Mouse (Mus musculus): ENCODE data around the gene Chil1. TPM values are rescaled to one million over a fixed set of nuclear protein-coding genes. Genes with fewer than 3 reads are reported as not detected.

Gene Chil1
- polyA plus RNA-seq, 1 experiment from 2014 or later: 0.57 TPM

DNA sequence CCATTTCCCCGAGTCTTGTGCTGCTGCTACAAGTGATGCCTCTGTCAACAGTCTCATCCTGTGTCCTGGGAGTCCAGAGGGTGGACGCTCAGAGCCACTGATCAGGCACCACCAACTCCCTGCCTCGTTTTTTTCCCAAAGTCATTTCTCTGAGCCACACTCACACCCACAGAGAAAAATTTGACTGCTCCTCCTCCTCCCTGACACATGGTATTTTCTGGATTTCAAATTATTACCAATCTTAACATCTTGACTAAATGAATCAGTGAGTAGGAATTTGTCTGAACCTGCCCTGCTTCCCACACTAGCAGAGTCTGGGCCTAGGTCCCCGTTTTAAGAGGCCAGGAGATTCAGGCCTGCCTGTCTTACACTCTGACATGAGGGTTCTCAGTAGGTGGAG lies 10.0 kb downstream of the Chil1 start:
- H3K4me2 ChIP-seq (ENCODE audit: low read depth, low read length): no peak overlapping the region
- H3K4me3 ChIP-seq (ENCODE audit: low read length): no peak overlapping the region
- no peaks in the 10 kb centered on the region for H3K9me3 ChIP-seq (ENCODE audit: control insufficient read depth, low read length)
- H3K9ac ChIP-seq (ENCODE audit: low read depth, low read length): no peak overlapping the region
- ATAC-seq: no peak
- WGBS: 44% methylated on average over 4 of the region's 4 CpGs
- no peaks in the 10 kb centered on the region for H3K27me3 ChIP-seq (replicated peaks; ENCODE audit: control insufficient read depth, insufficient read depth, low read length)
- no peaks in the 10 kb centered on the region for H3K36me3 ChIP-seq (ENCODE audit: control insufficient read depth, insufficient read depth, low read length)
- H3K4me1 ChIP-seq (ENCODE audit: control insufficient read depth, insufficient read depth, low read length): peaks cover 20% of the 10 kb centered on the region
- H3K27ac ChIP-seq (ENCODE audit: low read length): no peak overlapping the region

DNA sequence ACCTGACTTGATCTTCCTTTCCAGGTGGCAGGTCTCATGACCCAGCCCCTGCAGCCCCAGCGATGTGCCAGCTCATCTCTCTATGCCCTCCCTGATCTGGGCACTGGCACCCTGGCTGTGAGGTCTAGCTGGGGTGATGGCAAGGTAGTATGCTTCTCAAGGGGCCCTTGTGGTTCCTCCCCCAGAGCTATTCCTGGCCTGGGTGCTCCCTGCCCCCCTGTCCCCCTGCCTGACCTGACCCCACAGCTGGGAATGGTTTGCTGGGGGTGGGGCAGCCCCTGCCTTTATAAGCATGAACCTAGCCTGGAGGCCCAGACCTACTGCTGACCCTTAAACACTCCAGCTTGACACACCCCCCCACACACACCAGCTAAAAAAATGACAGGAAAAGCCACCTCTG lies 11.2 kb downstream of the Chil1 start, which contains the start of gene Mybph:
Mybph (plus strand) TSS at position 323 of the 400 bp plus-strand sequence.
- Histone ChIP-seq H3K4me2 (ENCODE audit: low read depth, low read length) (no peak within 1 kb of the TSS), H3K4me1 (ENCODE audit: control insufficient read depth, insufficient read depth, low read length) (peaks cover 20% of the 10 kb centered on the region), H3K9me3 (ENCODE audit: control insufficient read depth, low read length) (no peaks in the 10 kb centered on the region), H3K4me3 (ENCODE audit: low read length) (no peak within 1 kb of the TSS), H3K36me3 (ENCODE audit: control insufficient read depth, insufficient read depth, low read length) (no peaks in the 10 kb centered on the region), H3K9ac (ENCODE audit: low read depth, low read length) (no peak within 1 kb of the TSS), H3K27me3 (replicated peaks; ENCODE audit: control insufficient read depth, insufficient read depth, low read length) (no peaks in the 10 kb centered on the region), H3K27ac (ENCODE audit: low read length) (no peak within 1 kb of the TSS)
- no peak for ATAC-seq
- 67% methylated on average over 1 of the region's 1 CpGs for WGBS

DNA sequence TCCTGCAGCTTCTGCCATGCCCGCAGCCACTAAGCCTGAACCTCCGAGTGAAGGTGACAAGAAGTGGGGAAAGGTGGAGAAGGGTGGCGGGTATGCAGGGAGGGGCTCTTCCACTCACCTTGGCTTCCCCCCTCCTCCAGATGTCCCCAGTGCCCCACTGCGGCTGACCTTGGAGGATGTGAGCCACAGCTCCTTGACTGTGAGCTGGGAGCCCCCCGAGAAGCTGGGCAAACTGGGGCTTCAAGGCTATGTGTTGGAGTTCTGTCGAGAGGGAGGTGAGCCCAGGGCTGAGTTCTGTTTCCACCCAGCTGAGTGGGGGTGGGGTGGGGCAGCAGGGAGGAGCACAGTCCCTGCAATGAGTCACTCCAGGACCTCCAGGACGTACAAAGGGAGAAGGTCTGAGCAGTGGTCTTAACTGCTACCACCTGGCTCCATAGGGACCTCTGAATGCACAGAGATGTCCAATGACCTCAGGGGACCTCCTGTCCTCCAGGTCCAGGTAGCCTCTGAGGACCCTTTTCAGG lies 11.8 kb downstream of the Chil1 start:
- no peak overlapping the region for H3K9ac ChIP-seq (ENCODE audit: low read depth, low read length)
- WGBS: 61% methylated on average over 7 of the region's 7 CpGs
- no peak for ATAC-seq

DNA sequence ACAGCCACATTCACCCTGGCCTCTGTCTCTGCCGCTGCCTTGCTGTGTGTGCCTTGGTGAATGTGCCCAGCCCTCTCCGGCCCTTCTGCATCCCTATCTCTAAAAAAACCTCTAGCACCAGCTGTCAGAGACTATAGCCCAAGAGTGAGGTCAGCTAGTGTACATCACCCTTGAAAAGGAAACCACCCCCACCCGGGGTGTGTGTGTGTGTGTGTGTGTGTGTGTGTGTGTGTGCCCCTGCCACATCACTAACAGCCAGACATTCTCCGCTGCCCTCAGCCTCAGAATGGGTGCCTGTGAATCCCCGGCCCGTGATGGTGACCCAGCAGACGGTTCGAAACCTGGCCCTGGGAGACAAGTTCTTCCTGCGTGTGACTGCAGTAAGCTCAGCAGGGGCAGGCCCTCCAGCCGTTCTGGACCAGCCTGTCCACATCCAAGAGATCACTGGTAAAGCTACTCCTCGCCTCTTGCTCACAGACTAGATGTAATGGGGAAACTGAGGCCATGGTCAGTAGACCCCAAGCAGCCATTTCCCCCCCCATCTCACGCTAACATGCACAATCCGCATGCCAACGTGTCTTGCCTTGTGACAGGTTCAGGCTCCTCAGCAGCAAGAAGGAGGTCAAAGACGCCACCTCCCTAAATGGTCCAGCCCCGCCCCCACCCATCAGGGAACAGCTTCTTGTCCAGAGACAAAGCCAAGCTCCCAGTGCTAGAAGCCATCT lies 12.5 kb downstream of the Chil1 start:
- 81% methylated on average over 16 of the region's 16 CpGs for whole genome bisulfite sequencing
- no peak overlapping the region for H3K27ac ChIP-seq (ENCODE audit: low read length)
- no peaks in the 10 kb centered on the region for H3K27me3 ChIP-seq (replicated peaks; ENCODE audit: control insufficient read depth, insufficient read depth, low read length)
- no peaks in the 10 kb centered on the region for H3K9me3 ChIP-seq (ENCODE audit: control insufficient read depth, low read length)
- H3K4me2 ChIP-seq (ENCODE audit: low read depth, low read length): no peak overlapping the region
- no peaks in the 10 kb centered on the region for H3K36me3 ChIP-seq (ENCODE audit: control insufficient read depth, insufficient read depth, low read length)
- H3K9ac ChIP-seq (ENCODE audit: low read depth, low read length): no peak overlapping the region
- no peak overlapping the region for H3K4me3 ChIP-seq (ENCODE audit: low read length)
- peaks cover 20% of the 10 kb centered on the region for H3K4me1 ChIP-seq (ENCODE audit: control insufficient read depth, insufficient read depth, low read length)
- ATAC-seq: no peak

More for the DNA sequence above, 11.8 kb downstream of the Chil1 start:
- H3K9me3 ChIP-seq (ENCODE audit: control insufficient read depth, low read length): no peaks in the 10 kb centered on the region
- no peak overlapping the region for H3K27ac ChIP-seq (ENCODE audit: low read length)
- H3K4me2 ChIP-seq (ENCODE audit: low read depth, low read length): no peak overlapping the region
- no peak overlapping the region for H3K4me3 ChIP-seq (ENCODE audit: low read length)
- no peaks in the 10 kb centered on the region for H3K27me3 ChIP-seq (replicated peaks; ENCODE audit: control insufficient read depth, insufficient read depth, low read length)
- H3K36me3 ChIP-seq (ENCODE audit: control insufficient read depth, insufficient read depth, low read length): no peaks in the 10 kb centered on the region
- peaks cover 20% of the 10 kb centered on the region for H3K4me1 ChIP-seq (ENCODE audit: control insufficient read depth, insufficient read depth, low read length)

DNA sequence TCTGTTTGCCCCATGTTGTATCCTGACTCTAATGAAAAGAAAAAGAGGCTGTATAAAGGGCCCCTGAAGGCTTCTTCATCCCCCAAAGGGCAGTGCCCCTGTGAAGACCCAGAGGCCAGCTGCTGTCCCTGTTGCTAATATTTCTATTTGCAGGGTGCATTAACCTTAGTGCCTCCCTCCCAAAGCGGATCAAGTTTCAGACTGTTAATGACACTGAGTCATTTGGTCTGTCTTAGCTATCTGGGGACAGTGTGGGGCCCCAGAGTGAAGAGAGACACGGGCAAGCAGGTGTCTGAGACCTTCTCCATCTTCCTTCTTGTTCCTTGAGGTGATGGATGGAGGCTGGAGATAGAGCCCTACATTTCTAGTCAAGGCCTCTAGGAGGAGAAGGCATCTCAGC lies 13.1 kb downstream of the Chil1 start:
- Histone ChIP-seq H3K27ac (ENCODE audit: low read length) (no peak overlapping the region), H3K4me1 (ENCODE audit: control insufficient read depth, insufficient read depth, low read length) (peaks cover 20% of the 10 kb centered on the region), H3K9me3 (ENCODE audit: control insufficient read depth, low read length) (no peaks in the 10 kb centered on the region), H3K27me3 (replicated peaks; ENCODE audit: control insufficient read depth, insufficient read depth, low read length) (no peaks in the 10 kb centered on the region), H3K36me3 (ENCODE audit: control insufficient read depth, insufficient read depth, low read length) (no peaks in the 10 kb centered on the region), H3K4me2 (ENCODE audit: low read depth, low read length) (no peak overlapping the region), H3K9ac (ENCODE audit: low read depth, low read length) (no peak overlapping the region), H3K4me3 (ENCODE audit: low read length) (no peak overlapping the region)
- 36% methylated on average over 2 of the region's 2 CpGs for WGBS
- peak; percentile 19; the same call in 1 of the 2 replicates for ATAC-seq

DNA sequence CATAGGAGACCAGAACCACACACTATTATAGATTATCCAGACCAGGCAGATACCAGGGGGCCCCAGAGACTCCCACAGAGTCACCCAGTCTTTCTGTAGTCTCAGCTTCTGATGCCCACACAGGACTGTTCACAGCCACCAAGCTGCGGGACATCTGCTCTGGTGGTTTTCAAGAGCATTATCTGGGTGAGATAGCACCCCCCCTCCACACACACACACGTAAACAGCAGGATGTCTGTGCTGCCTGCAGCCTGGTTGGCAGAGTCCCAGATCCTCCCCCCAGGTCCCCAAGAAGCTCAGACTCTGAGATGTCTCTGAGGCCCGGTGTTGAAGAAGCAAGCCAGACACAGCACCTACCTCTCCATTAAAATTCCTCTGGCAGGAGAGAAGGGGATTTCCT lies 13.6 kb downstream of the Chil1 start:
- Histone ChIP-seq H3K4me2 (ENCODE audit: low read depth, low read length) (no peak overlapping the region), H3K4me1 (ENCODE audit: control insufficient read depth, insufficient read depth, low read length) (peaks cover 20% of the 10 kb centered on the region), H3K9me3 (ENCODE audit: control insufficient read depth, low read length) (no peaks in the 10 kb centered on the region), H3K9ac (ENCODE audit: low read depth, low read length) (no peak overlapping the region; the same call in 1 of the 2 replicates), H3K27me3 (replicated peaks; ENCODE audit: control insufficient read depth, insufficient read depth, low read length) (no peaks in the 10 kb centered on the region), H3K4me3 (ENCODE audit: low read length) (no peak overlapping the region), H3K36me3 (ENCODE audit: control insufficient read depth, insufficient read depth, low read length) (no peaks in the 10 kb centered on the region), H3K27ac (ENCODE audit: low read length) (0 out of 2 replicates have a peak overlapping the region, but pooled peaks have one; percentile 1)
- peak; percentile 8; the same call in 1 of the 2 replicates for ATAC-seq
- 30% methylated on average over 3 of the region's 3 CpGs for WGBS

DNA sequence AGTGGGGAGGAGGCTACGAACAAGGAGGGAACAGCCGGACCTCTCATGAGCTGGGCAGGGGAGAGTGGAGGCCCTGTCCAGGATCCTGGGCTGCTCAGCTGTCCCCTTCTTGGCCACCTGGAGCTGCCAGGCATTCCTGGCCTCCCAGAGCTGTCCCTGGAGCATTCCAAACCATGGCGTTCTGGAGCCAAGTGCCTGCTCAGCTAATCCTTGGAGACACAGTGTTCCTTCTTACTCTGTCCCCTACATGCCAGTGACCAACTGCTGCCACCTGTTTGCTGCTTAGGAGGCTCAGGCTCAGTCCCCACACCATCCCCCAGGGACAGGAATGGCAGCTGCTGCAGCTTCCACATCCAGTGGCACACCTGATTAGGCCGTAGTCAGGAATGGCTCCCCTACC lies 14.0 kb downstream of the Chil1 start:
- H3K9ac ChIP-seq (ENCODE audit: low read depth, low read length): peak overlapping the region; percentile 40; the same call in 1 of the 2 replicates
- peaks cover 20% of the 10 kb centered on the region for H3K4me1 ChIP-seq (ENCODE audit: control insufficient read depth, insufficient read depth, low read length)
- no peak overlapping the region; the same call in 1 of the 2 replicates for H3K4me2 ChIP-seq (ENCODE audit: low read depth, low read length)
- H3K4me3 ChIP-seq (ENCODE audit: low read length): no peak overlapping the region
- 0 out of 2 replicates have a peak overlapping the region, but pooled peaks have one; percentile 1 for H3K27ac ChIP-seq (ENCODE audit: low read length)
- 37% methylated on average over 4 of the region's 4 CpGs for WGBS
- ATAC-seq: peak; percentile 8; the same call in 1 of the 2 replicates
- H3K9me3 ChIP-seq (ENCODE audit: control insufficient read depth, low read length): no peaks in the 10 kb centered on the region
- H3K27me3 ChIP-seq (replicated peaks; ENCODE audit: control insufficient read depth, insufficient read depth, low read length): no peaks in the 10 kb centered on the region
- H3K36me3 ChIP-seq (ENCODE audit: control insufficient read depth, insufficient read depth, low read length): no peaks in the 10 kb centered on the region

DNA sequence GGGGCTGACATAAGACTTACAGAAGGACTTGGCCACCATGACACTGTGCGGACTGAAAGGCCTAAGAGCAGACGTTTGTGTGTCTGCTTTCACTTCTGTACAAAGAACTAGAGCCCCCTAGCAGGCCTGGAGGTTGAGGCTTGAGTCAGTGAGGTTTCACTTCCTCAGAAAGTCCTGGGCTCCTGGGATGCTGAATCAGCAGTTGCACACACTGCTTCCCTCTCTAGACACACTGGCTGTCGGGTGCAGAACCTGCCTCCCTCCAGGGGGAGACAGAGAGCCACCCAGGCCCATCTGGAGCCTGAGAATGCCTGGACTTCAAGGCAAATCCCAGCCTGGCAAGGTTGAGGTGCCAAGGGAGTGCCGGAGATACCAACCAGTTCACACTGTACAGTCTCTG lies 14.4 kb downstream of the Chil1 start:
- H3K27ac ChIP-seq (ENCODE audit: low read length): no peak overlapping the region
- WGBS: 65% methylated on average over 4 of the region's 4 CpGs
- peaks cover 20% of the 10 kb centered on the region for H3K4me1 ChIP-seq (ENCODE audit: control insufficient read depth, insufficient read depth, low read length)
- H3K9ac ChIP-seq (ENCODE audit: low read depth, low read length): peak overlapping the region; percentile 40; the same call in 1 of the 2 replicates
- no peak overlapping the region for H3K4me3 ChIP-seq (ENCODE audit: low read length)
- H3K36me3 ChIP-seq (ENCODE audit: control insufficient read depth, insufficient read depth, low read length): no peaks in the 10 kb centered on the region
- H3K9me3 ChIP-seq (ENCODE audit: control insufficient read depth, low read length): no peaks in the 10 kb centered on the region
- no peaks in the 10 kb centered on the region for H3K27me3 ChIP-seq (replicated peaks; ENCODE audit: control insufficient read depth, insufficient read depth, low read length)
- H3K4me2 ChIP-seq (ENCODE audit: low read depth, low read length): no peak overlapping the region
- peak; percentile 48 for ATAC-seq

DNA sequence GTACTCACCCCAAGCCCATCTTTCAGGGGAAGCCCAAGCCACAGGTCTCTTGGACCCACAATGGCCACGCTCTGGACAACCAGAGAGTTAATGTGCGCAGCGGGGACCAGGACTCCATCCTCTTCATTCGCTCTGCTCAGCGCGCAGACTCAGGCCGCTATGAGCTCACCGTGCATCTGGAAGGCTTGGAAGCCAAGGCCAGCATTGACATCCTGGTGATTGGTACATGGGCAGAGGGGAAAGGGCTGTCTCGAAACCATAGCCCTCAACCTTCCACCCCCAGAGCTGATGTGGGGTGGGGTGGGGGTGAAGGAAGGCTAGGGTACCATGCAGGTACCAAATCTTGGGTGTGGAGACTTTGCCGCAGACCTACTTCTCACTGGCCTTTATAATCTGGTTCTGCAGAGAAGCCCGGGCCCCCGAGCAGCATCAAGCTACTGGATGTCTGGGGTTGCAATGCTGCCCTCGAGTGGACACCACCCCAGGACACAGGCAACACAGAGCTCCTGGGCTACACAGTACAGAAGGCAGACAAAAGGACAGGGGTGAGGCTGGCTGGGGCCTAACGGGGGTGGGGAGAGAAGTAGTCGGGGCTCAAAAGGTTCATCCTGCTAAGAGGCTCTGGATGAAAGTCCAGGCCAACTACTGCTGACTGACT lies 15.5 kb downstream of the Chil1 start:
- no peak overlapping the region for H3K4me2 ChIP-seq (ENCODE audit: low read depth, low read length)
- peaks cover 20% of the 10 kb centered on the region for H3K4me1 ChIP-seq (ENCODE audit: control insufficient read depth, insufficient read depth, low read length)
- WGBS: 82% methylated on average over 15 of the region's 15 CpGs
- no peaks in the 10 kb centered on the region for H3K36me3 ChIP-seq (ENCODE audit: control insufficient read depth, insufficient read depth, low read length)
- no peak overlapping the region for H3K9ac ChIP-seq (ENCODE audit: low read depth, low read length)
- no peak overlapping the region for H3K4me3 ChIP-seq (ENCODE audit: low read length)
- no peaks in the 10 kb centered on the region for H3K9me3 ChIP-seq (ENCODE audit: control insufficient read depth, low read length)
- ATAC-seq: peak; percentile 11; the same call in 1 of the 2 replicates
- H3K27me3 ChIP-seq (replicated peaks; ENCODE audit: control insufficient read depth, insufficient read depth, low read length): no peaks in the 10 kb centered on the region
- H3K27ac ChIP-seq (ENCODE audit: low read length): no peak overlapping the region

Measured in intestine, embryonic 16.5 days (tissue).